Mouse (Mus musculus): ENCODE data around the gene Gm17067. TPM values are rescaled to one million over a fixed set of nuclear protein-coding genes. Genes with fewer than 3 reads are reported as not detected.
"Not testable (repeated sequence)": the region's sequence is repeated elsewhere in the genome, so short reads cannot be mapped to it uniquely, and the experiment has no call there.

Gm17067 gene
- polyA plus RNA-seq (2012; rRNA removed) = not detected in 2 replicates

GRCm38 (mm10) chr7:42726917-42727316, at the start of gene Gm17067:
Gene Gm17067, minus strand, starts transcription at chr7:42727017.
- DNase-seq (ENCODE audit: low read depth, low spot score) = not testable (repeated sequence)
- 87% methylated on average over 4 of the region's 4 CpGs for WGBS

GRCm38 (mm10) chr7:42749836-42750235, 23.0 kb upstream of the Gm17067 start:
- 64% methylated on average over 20 of the region's 20 CpGs for WGBS
- no peak for DNase-seq (ENCODE audit: low read depth, low spot score)

DNA sequence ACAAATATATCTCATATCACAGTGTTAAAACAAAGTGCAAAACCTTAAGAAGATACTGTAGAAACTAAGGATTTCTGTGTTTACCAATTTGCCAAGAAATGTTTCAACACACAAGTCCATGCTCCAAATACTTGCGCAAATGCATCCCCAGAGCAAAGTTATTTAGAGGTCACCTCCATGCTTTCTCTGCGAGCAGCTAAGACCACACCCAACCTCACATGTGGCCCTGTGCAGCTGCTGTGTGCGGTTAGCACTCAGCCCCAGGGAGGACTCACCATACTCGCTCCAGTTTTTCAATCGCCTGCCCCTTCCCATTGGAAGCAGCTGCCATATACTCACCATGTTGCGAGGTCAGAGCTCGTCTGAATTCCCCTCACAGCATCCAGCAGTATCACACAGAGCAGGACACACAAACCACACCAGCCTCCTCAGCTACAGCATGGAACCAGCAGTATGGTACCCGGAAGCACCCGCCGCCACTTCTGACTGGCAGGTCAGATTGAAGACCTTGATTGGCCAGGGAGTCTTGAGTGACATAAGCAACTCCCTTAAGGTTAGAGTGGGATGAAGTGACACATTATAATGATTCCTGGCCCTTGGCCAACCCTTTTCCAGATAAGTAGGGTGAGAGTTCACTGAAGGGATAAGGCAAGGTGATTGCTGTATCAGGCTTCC, 11.9 kb upstream of the Gm17067 start:
- 79% methylated on average over 10 of the region's 10 CpGs for WGBS

GRCm38 (mm10) chr7:42693251-42693650, 33.6 kb downstream of the Gm17067 start:
- 2% methylated on average over 4 of the region's 4 CpGs for WGBS
- DNase-seq (ENCODE audit: low read depth, low spot score) = not testable (repeated sequence)

More for the DNA sequence above, 11.9 kb upstream of the Gm17067 start:
- no peak for DNase-seq (ENCODE audit: low read depth, low spot score)

DNA sequence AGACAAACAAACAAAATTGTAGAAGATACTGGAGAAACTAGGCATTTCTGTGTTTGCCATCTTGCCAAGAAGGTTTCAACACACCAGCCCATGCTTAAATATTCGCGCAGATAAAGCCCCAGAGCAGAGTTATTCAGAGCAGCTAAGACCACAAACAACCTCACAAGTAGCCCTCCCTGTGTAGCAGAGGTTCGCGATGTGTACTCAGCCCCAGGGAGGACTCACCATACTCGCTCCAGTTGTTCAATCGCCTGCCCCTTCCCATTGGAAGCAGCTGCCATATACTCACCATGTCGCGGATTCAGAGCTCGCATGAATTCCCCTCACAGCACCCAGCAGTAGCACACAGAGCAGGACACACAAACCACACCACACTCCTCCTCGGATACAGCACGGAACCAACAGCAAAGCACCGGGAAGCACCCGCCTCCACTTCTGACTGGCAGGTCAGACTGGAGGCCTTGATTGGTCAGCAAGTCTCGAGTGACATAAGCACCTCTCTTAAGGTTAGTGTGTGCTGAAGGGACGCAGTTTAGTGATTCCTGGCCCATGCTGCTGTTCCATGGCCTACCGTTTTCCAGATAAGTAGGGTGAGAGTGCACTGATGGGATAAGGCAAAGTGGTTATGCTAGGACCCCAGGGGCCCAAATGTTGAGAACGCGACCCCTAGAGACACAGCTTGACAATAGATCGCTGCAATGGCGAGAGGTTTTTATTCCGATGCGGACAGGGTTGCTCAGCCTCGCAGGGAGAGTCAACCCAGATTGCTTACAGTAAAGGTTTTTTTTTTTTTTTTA, 34.3 kb downstream of the Gm17067 start, which contains the start of gene Zfp975:
TSS of gene Zfp975 (minus strand) at position 381 of the 797 bp plus-strand sequence.
- WGBS = under 1% methylated on average over 23 of the region's 23 CpGs
- peak; percentile 61 for DNase-seq (ENCODE audit: low read depth, low spot score)

- not testable (repeated sequence) for DNase-seq (ENCODE audit: low read depth, low spot score)
Measured at GRCm38 (mm10) chr7:42680081-42680480, 46.7 kb downstream of the Gm17067 start.

DNA sequence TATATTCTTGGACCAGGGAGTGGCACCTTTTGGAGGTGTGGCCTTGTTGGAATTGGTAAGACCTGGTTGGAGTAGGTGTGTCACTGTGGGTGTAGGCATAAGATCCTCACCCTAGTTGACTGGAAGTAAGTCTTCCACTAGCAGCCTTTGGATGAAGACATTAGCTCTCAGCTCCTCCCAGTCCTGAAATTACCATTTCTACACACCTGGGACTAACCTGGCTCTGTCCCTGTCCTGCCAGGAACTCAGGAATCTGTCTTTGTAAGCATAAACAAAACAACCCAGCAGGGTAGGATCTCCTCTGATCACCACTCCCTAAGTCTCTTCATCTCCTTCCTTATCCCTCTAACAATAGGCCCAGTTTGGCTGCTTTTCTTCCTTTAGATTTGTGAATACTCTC, 47.2 kb downstream of the Gm17067 start:
- not testable (repeated sequence) for DNase-seq (ENCODE audit: low read depth, low spot score)

More at GRCm38 (mm10) chr7:42680081-42680480, 46.7 kb downstream of the Gm17067 start:
- 96% methylated on average over 6 of the region's 6 CpGs for whole genome bisulfite sequencing

- WGBS = 80% methylated on average over 5 of the region's 5 CpGs
- not testable (repeated sequence) for DNase-seq (ENCODE audit: low read depth, low spot score)
Measured at GRCm38 (mm10) chr7:42660140-42660539, 66.7 kb downstream of the Gm17067 start.

Other genes with a start within 250 kb of the Gm17067 start
- gene Zfp141, start 221.3 kb downstream of the Gm17067 start, polyA plus RNA-seq (2012; rRNA removed) = 2.2 and 4.7 TPM in 2 replicates
- gene Gm21028, start 148.4 kb downstream of the Gm17067 start, polyA plus RNA-seq (2012; rRNA removed) = not detected in 2 replicates
- not detected in 2 replicates for gene Zfp977, start 134.5 kb downstream of the Gm17067 start, polyA plus RNA-seq (2012; rRNA removed)
- 0.15 and 0.33 TPM in 2 replicates for gene Zfp976, start 84.4 kb downstream of the Gm17067 start, polyA plus RNA-seq (2012; rRNA removed)
- 0.37 and 0.41 TPM in 2 replicates for gene Zfp975, start 34.3 kb downstream of the Gm17067 start, polyA plus RNA-seq (2012; rRNA removed)
- gene Vmn2r62, start 66.5 kb upstream of the Gm17067 start, polyA plus RNA-seq (2012; rRNA removed) = not detected in 2 replicates
- gene Gm2381, start 140.2 kb upstream of the Gm17067 start, polyA plus RNA-seq (2012; rRNA removed) = not detected in 2 replicates
- gene Vmn2r63, start 206.8 kb upstream of the Gm17067 start, polyA plus RNA-seq (2012; rRNA removed) = not detected in 2 replicates